Mouse (Mus musculus): ENCODE data around the gene Palm2.

Gene Palm2

DNA sequence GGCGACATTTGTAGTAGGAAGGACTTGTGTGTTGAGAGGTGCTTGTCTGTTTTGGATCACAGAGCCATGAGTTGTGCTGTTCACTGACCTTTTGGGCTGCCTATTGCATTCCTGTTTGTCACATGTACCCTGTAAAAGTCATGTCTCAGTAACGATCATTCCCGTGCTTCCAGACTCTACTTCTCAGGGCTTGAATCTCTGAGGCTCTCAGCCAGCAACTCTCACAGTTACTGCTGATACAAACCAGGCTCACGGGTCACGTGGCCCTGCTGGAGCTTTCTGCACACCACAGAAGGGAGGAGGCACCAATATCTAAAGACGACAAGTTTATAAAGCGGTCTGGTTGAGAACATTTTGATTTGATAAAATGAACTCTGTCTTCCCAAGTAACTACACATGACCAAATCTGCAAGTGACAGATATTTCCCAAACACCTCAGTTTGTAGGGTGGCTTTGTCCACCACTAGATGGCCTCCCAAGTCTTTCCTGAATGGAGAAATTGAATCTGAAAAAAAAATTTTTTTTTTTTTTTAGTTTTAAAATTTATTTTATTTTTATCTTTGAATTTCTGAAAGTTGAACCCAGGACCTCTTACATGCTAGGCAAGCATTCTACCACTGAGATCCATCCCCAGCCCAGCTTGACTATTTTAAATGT is 236.9 kb downstream of the Palm2 start:
- peak; percentile 11 for DNase-seq (ENCODE audit: low spot score)

DNA sequence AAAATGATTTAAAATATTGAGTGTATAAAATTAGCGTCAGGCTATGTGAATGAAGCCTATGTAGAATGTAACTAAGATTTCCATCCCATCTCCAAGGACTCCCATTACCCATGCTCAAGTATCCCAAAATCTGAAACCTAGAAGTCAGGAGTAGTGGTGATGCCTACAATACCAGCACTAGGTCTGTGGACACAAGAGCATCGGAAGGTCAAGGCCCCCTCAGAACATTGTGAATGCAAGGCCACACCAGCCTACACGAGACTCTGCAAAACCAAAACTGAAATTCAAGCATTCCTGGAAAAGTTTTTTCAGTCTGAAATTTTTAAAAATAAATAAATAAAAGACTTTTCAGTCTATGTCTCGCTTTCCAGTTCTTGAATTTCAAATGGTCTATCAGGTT is 238.5 kb downstream of the Palm2 start:
- no peak for DNase-seq (ENCODE audit: low spot score)

DNA sequence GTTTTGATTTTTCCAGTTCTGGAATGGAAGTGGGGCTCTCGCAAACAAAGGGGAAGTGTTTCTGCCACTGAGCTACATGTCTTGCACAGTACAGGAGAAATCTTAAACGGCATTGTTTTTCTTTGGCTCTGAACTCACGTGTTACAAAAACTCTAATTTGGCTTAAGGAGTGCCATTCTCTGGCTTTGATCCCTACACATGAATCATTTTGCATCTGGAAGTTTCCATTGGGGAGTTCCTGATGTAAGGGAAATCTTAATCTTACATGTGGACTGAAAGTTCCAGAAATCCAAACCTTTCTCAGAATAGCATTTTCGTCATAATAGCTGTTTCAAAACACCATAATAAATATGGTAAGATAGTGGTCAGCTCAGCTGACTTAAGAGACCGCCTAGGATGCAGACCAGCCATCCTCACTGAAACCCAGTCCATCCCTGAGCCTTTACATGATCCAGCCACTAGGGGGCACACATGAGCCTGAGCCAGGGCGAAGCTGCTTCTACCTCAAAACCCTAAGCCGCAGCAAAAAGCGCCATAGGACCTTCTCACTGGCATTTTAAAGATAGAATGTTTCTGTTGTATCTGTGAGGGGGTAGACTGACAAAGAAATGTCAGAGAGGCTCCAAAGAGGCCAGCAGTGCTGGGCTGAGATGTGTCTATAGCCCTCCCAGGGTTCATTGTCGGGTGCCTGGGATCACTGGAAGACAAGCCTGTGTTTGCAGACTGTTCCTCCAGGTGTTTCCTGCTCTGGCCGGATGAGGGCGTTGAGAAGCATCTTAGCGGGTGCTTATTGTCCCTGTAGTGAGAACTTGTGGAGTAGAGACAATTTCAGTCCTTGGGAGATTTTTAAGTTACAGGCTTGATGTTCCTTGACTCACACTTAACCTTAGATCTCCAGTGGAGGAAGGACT is 239.2 kb downstream of the Palm2 start:
- peak; percentile 83 for DNase-seq (ENCODE audit: low spot score)

DNA sequence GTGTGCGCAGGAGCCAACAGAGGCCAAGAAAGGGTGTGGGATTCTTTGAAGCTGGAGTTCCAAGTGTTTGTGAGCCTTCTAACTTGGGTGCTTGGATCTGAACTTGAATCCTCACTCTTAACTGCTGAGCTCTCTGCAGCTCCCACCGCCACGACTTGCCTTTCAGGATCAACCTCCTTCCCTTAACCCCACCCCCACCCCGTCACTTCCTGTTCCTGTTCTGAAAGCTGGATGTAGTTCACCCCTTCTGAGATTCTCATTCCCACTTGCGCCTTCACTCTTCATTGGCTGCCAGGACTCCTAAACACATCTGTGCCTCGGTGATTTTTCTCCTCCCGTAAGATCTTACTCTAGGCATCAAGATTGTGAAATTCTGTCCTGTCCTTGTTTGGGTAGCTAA is 240.3 kb downstream of the Palm2 start:
- no peak for DNase-seq (ENCODE audit: low spot score)

DNA sequence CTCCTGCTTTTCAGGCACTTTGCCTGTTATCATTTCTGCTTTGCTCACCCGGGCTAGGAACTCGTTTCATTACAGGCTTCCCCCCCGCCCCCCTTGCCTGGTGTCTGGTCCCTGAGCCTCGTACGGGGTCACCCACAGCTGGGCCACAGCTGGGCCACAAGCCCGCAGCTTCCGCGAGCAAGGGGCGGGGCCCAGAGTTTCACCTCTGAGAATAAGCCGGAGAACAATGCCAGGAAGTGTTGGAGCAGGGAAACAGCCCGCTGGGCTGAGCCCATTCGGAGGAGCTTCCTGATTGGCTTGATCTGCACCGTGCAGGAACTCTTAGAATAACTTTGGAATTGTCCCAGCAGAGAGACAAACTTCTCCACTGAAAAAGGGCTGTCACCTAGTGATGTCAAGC is 241.3 kb downstream of the Palm2 start:
- DNase-seq (ENCODE audit: low spot score): peak; percentile 51

DNA sequence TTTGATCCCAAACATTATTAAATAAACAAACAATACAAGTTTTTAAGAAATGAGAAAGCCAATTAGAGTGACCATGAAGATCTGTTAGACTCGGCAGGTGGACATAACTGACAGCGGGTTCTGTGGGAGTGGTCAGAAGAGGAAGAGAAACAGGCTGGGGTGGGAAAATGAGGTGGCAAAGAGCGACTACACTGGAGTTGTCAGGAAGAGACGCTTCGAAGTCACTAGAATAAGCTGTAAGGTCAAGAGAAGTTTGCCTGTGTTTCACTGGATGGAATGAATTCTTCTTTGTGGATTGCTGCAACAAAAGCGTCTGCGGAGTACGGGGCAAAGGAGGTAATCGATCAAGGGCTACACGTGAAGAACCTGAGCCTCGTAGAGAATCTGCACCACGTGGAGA is 243.9 kb downstream of the Palm2 start:
- no peak for DNase-seq (ENCODE audit: low spot score)

DNA sequence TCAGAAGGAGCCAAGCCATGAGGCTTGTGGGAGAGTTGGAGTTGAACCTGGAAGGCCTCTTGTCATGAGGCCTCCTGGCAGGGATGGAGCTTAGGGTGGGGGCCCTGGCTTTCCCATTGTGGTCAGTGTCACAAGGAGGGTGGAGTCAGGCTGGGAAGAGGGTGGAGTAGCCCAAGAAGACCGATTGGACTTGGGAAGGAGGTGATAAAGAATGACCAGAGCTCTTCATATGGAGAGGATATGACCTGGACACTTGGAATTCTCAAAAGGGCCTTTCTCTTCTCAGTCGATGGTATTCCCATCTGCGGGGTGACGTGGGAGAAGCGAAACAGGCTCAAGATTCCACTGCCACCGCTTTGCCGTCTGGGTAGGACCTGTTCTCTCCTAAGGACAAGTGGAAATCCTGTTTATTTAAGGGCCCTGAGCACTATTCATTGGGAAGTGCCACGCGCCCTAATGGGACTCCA is 245.0 kb downstream of the Palm2 start:
- no peak for DNase-seq (ENCODE audit: low spot score)

DNA sequence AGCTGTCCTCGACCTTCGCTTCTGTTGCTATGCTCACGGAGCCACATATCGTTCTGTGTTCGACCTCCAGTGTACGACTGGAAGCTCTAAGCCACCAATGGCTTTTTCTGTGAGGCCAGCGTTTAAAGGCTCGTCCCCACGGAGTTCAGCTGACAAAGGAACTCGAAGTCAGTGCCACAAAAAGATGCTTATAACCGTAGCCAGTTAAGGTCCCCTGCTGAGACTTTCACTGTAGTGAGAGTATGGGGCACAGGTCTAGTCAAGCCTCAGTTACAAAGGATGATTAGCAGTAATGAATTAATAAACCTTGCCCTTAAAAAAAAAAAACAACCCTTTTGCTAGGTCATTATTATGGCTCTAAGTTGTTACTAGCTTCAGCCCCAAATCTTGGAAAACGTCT is 246.1 kb downstream of the Palm2 start:
- no peak for DNase-seq (ENCODE audit: low spot score)

DNA sequence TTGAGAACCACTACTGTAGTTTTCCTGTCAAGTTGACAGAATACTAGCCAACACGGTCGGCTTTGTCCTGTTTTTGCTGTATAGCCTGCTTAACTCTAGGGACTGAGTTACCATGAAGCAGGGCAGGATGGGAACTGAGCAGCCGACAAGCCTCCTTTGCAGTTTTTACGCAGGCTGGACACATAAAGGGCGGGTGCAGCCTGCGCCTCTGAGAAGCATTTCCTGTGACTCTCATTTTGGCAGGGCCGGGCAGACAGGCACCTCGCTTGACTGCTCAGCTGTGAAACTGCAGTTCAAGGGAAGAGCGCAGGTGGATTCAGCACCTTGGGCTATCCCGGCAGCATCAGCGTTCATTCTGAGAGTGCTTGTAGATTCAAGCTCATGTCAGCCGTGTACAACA is 247.5 kb downstream of the Palm2 start:
- DNase-seq (ENCODE audit: low spot score): no peak

DNA sequence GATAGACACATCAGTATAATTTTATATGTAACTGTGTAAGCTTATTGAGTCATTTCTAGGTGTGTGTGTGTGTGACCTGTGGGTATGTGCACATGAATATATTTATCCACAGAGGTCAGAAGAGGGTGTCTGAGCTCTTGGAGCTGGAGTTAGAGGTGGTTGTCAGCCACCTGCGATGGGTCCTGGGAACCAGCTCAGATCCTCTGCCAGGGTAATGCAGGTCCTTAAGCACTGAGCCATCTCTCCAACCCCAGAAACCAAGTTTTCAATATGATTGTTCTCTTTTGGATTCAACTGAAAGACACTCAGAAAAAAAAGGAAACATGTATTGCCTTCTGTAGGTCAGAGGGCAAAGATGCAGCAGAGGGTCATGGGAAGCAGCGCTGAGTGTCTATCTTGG is 248.3 kb downstream of the Palm2 start:
- DNase-seq (ENCODE audit: low spot score): no peak

DNA sequence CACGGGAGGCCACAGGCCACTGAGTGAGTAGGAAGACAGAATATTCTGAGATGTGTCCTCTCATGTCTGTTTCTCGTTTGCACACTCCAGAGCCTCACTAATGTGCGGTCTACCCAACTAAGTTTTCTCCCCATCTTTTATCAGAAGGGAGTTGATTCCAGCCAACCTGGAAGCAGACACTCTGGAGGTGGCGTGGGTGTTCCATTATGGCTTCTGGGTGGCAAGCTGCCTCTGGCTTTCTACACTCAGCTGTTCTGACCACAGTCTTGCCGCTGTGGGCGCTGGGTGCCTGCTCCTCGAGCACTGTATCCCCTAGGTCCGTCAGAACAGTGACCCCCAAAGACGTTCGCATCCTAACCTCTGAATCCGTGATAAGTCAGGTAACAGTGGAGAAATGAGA is 248.9 kb downstream of the Palm2 start:
- DNase-seq (ENCODE audit: low spot score): no peak

DNA sequence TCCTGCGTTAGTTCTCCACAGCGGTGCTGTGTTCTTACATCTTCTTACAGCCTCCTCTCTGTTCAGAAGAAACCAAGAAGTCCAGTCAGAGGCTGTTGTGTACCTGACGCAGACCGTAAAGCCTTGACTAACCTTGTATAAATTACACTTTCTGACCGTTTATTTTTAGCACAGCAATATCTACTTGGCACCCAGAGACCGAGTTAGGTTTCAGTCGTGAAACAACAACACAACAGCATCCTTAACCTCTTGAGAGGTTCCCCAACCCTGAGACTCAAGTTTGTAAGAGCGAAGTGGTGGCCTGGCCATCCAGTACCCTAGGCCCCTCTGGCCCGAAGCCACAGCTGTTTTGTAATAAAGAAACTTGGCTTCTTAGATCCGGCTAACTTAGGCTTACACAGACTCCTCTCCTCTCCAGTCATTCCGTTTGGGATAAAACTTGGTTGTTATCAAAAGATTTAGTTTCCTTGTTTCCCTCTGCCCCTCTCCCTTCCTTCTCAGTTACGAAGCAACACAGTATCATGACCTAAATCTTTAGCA is 250.7 kb downstream of the Palm2 start:
- DNase-seq (ENCODE audit: low spot score): no peak

DNA sequence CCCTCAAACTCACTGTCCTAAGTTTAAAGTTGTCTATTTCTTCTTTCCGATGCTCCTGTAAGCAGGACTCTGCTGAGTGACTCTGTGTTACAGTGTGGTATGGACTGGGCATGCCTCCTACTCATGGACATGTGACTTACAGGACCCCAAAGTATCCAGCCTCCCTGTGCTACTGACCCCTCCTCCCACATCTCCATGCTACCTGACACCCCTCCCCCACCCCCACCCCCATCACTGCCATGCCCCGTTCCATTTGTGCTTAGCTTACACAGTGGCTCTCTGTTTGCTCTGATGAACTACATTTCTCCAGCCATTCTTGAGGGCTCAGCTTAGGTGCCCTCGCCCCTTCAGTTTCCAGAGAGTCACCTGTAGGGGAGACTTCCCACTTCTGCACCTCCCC is 252.7 kb downstream of the Palm2 start:
- no peak for DNase-seq (ENCODE audit: low spot score)

DNA sequence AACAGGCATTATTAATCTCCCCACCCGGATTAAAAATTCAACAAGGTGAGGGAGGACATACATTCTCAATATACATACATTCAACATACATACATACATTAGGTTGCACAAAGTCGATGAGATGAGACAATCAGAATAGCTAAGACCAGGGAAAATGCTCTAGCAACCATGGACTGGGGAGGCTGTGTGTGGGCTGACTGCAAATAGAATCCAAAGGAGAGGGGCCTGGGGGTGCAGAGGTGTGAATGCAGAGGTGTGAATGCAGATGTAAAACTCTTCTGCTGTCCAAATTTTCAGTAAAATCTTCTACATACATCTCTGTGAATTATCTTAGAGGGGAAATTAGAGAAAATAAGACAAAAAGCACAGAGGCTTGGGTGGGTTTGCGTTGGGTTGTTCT is 253.5 kb downstream of the Palm2 start:
- no peak for DNase-seq (ENCODE audit: low spot score)

DNA sequence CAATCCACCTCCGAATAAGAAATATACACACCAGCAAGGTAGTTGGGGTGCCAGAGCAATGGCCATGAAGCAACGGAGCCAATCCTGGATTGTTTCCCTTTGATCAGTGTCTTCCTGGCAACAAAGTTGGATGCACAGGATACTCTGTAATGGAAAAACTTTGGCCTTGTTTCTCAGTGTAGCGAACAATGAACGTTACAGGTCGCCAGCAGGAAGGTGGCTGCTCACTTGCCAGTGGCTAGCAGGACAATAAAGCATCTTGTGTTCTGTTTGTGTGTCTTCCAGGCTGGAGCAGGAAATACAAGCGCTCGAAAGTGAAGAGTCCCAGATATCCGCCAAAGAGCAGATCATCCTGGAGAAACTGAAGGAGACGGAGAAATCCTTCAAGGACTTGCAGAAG is 254.1 kb downstream of the Palm2 start:
- DNase-seq (ENCODE audit: low spot score): no peak

DNA sequence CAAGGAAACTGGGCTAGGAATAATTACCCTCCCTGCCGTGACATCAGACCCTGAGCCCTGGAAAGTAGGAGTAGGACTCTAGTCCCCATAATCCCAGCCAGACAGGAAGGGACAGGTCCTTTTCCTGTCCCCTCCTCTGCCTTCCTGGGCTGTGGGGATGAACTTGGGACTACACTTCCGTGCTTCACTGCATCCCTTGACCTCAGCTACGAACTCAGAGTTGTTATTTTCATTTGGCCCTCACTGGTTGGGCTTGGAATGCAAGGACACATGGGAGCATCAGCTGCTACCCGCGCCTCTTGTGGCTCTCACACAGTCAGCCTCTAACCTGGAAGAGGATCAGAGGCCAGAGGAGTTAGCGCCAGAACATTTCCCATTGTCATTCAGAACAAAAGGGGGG is 256.0 kb downstream of the Palm2 start:
- DNase-seq (ENCODE audit: low spot score): no peak

DNA sequence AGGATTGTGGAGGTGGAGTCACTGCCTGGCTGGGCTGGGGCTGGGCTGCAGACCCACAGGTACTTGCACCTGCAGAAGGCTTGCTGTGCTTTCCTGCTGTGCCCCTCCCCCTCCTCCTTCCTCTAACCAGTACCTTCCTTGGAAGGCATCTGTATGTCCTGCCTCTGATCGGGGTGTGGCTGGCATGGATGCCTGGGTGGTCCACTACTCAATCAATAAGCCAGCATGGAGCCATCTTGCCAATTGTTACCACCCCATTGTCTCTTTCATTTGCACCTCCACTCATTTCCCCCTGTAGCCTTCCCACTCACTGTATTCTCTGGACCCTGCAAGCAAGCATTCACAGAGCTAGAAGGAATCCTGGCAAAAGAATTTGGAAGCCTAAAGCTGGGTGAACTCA is 256.8 kb downstream of the Palm2 start:
- no peak for DNase-seq (ENCODE audit: low spot score)

DNA sequence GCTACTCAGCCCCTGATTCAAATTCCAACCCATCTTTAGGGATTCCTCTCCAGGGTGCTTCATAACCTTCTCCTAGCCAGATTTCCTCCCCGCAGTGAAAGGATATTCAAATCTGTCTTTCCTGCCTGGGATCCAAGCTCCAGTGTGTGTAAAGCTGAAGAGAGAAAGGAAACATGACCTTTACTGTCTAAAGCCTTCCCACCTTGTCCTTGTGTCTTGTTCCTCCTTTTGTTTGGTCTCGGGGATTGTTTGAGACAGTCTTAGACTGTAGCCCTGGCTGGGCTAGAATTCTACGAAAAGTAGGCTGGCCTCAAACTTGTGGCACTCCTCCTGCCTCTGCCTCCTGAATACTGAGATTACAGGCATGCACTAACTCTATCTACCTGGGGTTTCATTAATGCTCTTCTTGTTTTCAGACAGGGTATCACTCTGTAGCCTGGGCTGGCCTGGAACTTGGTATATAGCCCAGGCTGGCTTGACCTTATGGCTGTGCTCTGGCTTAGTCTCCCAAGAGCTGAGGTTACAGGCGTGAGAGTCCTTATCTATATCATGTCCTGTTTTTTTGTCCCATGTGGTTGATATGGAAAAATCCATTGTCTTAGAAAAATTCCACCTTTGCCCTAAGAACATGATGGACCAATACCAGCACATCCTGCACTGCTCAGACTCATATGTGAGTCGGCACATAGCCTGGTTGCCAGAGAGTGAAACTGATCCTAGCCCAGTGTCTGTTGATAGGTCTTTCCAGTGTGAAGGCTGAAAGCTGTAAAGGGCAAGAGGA is 260.5 kb downstream of the Palm2 start:
- DNase-seq (ENCODE audit: low spot score): no peak

DNA sequence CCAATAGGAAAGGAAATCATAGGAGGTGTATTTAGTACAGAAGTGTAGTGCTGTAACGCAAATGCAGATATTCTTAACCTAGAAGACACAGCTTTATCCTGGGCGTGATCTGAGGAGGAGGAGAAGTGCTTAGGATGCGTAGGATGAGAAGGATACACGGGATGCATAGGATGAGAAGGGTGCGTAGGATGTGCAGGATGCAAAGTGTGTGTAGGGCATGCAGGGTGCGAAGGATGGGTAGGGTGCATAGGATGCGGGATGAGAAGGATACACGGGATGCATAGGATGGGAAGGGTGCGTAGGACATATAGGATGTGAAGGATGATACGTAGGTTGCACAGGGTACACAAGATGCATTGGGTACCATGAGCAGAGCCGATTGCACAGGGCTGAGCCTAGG is 262.9 kb downstream of the Palm2 start:
- no peak for DNase-seq (ENCODE audit: low spot score)

DNA sequence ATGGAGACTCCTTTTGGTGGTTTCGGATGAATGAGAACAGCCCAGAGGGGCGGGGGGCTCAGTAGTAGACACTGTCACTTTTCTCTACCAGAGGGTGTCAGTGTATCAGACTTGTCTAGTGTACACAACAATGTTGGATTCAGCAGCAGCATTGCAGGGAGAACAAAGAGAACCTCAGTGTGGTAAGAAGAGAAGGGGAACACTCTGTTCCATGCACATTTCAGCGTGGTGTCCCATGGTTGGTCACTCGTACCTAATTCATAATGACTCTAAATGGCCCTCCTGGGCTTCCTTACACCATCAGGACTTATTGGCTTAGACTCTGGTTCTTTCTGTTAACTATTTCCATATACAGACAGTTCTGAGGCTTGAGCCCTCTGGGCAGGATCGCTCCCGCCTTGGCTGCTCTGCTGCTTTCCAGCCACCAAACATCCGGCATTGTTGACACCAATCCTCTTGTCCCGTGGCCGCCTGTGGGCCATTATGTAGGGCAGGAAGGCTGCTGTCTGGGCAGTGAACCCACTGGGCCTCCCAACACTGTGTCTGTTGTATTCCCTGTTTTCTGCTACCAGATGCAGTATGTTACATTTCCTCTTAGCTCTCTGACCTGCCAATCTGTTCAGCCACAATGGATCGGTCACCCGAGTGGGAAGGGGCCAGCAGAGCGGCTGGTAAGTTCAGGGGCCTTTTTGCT is 264.0 kb downstream of the Palm2 start:
- no peak for DNase-seq (ENCODE audit: low spot score)

DNA sequence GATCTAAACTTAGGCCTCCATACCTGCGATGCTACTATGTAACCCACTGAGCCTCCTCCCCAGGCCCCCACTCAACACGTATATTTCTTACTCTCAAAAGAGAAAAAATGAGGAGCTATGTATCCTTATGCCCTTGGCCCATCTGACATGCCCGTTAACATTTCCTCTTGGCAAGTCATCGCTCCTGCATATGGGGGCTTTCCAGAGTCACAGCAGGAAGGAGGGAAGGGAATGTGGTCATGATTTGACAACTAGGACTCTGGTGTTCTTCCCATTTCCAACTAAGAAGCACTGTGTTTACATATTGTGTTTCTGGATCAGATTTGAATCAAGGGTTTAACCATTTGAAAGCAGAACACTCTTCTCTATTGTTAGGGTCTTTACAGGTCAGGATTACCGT is 267.5 kb downstream of the Palm2 start:
- no peak for DNase-seq (ENCODE audit: low spot score)

Measured in ovary, postnatal 36 days (tissue).